Mouse (Mus musculus) limb, embryonic 14.5 days (tissue): ENCODE measurements around the gene Vtcn1. TPM values are rescaled to one million over a fixed set of nuclear protein-coding genes. Genes with fewer than 3 reads are reported as not detected.

ENCODE experiments used
- ATAC-seq: fragments of 200-750 bp; cut with Nextera tagmentation; 2 replicates; pipeline ENCODE4 v1.8.0; 2017; ENCODE audit warnings: low read depth, moderate number of reproducible peaks, moderate TSS enrichment; ENCODE audit not compliant: low FRiP score
- DNase-seq: peaks from one replicate; pipeline ENCODE4 v3.0.0-alpha.2; 2015; ENCODE audit warnings: low spot score
- H3K27ac ChIP-seq: fragments of 300-500 bp; sonication (generic); replicated peaks from 2 replicates; pipeline ENCODE4 v1.5.1; 2014; ENCODE audit warnings: low read depth, mild to moderate bottlenecking, low read length, moderate library complexity, mixed read lengths
- H3K27me3 ChIP-seq: fragments of 300-500 bp; sonication (generic); 2 replicates; pipeline ENCODE4 v1.6.1; 2014; ENCODE audit warnings: low read length, mixed read lengths; ENCODE audit not compliant: control insufficient read depth, insufficient read depth
- H3K36me3 ChIP-seq: fragments of 300-500 bp; sonication (generic); 2 replicates; pipeline ENCODE4 v1.6.1; 2014; ENCODE audit warnings: mild to moderate bottlenecking, low read length, moderate library complexity, mixed read lengths; ENCODE audit not compliant: control insufficient read depth, insufficient read depth
- H3K4me1 ChIP-seq: fragments of 300-500 bp; sonication (generic); 2 replicates; pipeline ENCODE4 v1.6.1; 2014; ENCODE audit warnings: antibody characterized with exemption, low read length, mixed read lengths; ENCODE audit not compliant: control insufficient read depth, insufficient read depth
- H3K4me2 ChIP-seq: fragments of 300-500 bp; sonication (generic); replicated peaks from 2 replicates; pipeline ENCODE4 v1.6.1; 2014; ENCODE audit warnings: low read depth, mild to moderate bottlenecking, low read length, moderate library complexity; ENCODE audit not compliant: severe bottlenecking
- H3K4me3 ChIP-seq: fragments of 300-500 bp; sonication (generic); replicated peaks from 2 replicates; pipeline ENCODE4 v1.5.1; 2014; ENCODE audit warnings: low read length
- H3K9ac ChIP-seq: fragments of 300-500 bp; sonication (generic); 2 replicates; pipeline ENCODE4 v1.6.1; 2014; ENCODE audit warnings: mild to moderate bottlenecking, low read depth, low read length, moderate library complexity; ENCODE audit not compliant: severe bottlenecking
- H3K9me3 ChIP-seq: fragments of 300-500 bp; sonication (generic); 2 replicates; pipeline ENCODE4 v1.6.1; 2016; ENCODE audit warnings: low read length; ENCODE audit not compliant: control insufficient read depth
- POLR2A ChIP-seq: fragments of 200-500 bp; IDR thresholded peaks from 2 replicates; pipeline ENCODE4 v1.8.0; 2012; ENCODE audit warnings: inconsistent platforms, mild to moderate bottlenecking, moderate library complexity, borderline replicate concordance; ENCODE audit not compliant: insufficient read depth, insufficient read length; ENCODE audit errors: extremely low read depth
- WGBS: fragments of 180-500 bp; shearing (Covaris S2); extraction: QIAGEN DNeasy Blood & Tissue Kit; methylation state at CpG from one replicate; pipeline ENCODE4 v1.1.7; 2014; 5-methylcytosine and 5-hydroxymethylcytosine counted together
- polyA plus RNA-seq, 2 experiments: library from polyadenylated mRNA; depleted of rRNA in 1 of 2; stranded (reverse) in 1 of 2; unstranded in 1 of 2; fragments of >200 nt; fragmentation: Nextera tagmentation in 1 of 2; extraction: Ambion mirVana in 1 of 2; gene quantifications; 2 replicates each; pipeline versions ENCODE4 v1.2.1 to v1.2.3; 2012 to 2014

The Vtcn1 gene
- polyA plus RNA-seq, 2 experiments = 0.34 to 0.47 TPM

DNA sequence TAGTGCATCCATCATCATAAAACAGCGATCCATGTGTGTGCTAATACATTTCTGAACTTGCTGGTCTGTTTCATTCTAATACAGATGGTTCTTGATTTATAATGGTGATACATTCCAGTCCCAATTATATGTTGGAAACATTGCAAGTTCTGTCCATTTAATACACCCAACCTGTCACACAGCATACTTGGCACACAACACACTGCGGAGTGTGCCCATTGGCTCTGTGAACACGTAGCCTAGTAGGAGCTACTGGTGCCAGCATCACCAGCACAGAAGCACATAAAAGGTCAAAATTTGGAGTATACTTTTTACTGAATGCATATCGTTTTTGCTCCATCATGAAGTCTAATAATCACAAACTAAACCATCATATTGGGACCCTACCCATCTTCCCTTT is 51.8 kb downstream of the Vtcn1 start:
- 77% methylated on average over 4 of the region's 4 CpGs for WGBS
- no peak for TF ChIP-seq POLR2A
- ATAC-seq = no peak

DNA sequence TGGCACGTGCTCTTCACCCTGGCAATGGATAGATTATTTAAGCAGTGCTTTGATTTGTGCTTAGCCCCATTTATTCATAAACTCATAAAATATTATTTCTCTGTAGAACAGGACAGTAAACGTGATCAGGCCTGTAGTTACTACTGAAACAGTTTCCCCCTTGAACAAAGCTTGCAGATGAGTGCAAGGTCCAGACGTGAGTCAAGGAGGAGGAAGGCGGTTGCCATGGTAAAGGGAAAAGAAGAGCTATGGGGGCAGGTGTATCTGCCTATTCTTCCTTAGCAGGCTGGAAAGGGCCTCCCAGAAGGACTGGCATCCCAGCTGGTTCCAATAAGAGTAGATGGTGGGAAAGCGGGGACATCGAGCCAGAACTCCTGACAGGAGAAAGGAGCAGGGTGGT is 56.1 kb downstream of the Vtcn1 start:
- no peak for ATAC-seq
- no peak for TF ChIP-seq POLR2A

More for the DNA sequence above, 51.8 kb downstream of the Vtcn1 start:
- H3K27me3 ChIP-seq = no peaks in the 10 kb centered on the region
- no peak overlapping the region for H3K27ac ChIP-seq
- no peaks in the 10 kb centered on the region for H3K9me3 ChIP-seq
- no peaks in the 10 kb centered on the region for H3K36me3 ChIP-seq
- no peak for DNase-seq
- H3K4me1 ChIP-seq = no peaks in the 10 kb centered on the region
- no peak overlapping the region for H3K4me2 ChIP-seq
- H3K9ac ChIP-seq = no peak overlapping the region
- H3K4me3 ChIP-seq = no peak overlapping the region

DNA sequence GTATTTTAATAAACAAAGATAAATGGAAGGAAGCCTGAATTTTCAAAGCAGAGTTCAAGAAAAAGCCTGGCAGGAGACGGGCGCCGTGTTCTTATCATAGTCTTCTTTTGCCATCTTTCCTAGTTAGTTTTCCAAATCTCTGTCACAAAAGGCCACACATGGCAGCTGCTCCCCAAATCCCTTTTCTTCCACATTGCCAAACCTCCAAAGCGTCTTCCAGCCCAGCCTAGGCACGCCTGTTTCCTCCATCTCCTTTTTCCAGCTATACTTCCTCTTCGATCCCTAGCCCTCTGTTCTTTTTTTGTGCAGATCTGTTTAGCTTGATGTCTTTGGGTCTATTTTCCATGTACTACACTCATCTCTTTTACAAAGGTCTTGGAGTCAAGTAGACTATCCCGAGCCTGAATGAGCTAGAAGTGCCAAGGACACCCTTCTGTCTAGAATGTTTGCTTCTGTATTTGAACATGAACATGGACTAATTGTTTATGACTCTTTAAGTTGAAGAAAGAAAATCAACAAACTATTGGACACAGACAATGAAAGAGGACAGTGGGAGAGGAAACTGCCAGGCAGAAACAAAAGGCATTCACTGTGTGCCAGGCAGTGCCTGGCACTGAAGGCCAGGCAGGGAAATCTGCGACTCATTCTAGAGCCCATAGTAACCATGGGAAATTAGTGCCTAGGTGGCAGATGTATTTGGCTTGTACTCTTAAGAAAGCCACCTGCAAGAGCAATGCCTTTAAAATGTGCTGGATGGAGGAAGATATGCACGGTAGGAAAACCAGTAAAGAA is 56.8 kb downstream of the Vtcn1 start:
- H3K9me3 ChIP-seq = no peaks in the 10 kb centered on the region
- ATAC-seq = no peak
- H3K27ac ChIP-seq = no peak overlapping the region
- no peaks in the 10 kb centered on the region for H3K4me1 ChIP-seq
- H3K9ac ChIP-seq = no peak overlapping the region
- H3K4me3 ChIP-seq = no peak overlapping the region
- no peak for TF ChIP-seq POLR2A
- H3K4me2 ChIP-seq = no peak overlapping the region
- no peaks in the 10 kb centered on the region for H3K36me3 ChIP-seq
- H3K27me3 ChIP-seq = no peaks in the 10 kb centered on the region
- no peak for DNase-seq
- 91% methylated on average over 9 of the region's 9 CpGs for WGBS

More for the DNA sequence above, 56.1 kb downstream of the Vtcn1 start:
- 50% methylated on average over 6 of the region's 6 CpGs for WGBS
- Histone ChIP-seq H3K27me3 (no peaks in the 10 kb centered on the region), H3K4me3 (no peak overlapping the region), H3K9me3 (no peaks in the 10 kb centered on the region), H3K36me3 (no peaks in the 10 kb centered on the region), H3K4me2 (no peak overlapping the region), H3K9ac (no peak overlapping the region), H3K4me1 (no peaks in the 10 kb centered on the region), H3K27ac (no peak overlapping the region)
- DNase-seq = no peak

DNA sequence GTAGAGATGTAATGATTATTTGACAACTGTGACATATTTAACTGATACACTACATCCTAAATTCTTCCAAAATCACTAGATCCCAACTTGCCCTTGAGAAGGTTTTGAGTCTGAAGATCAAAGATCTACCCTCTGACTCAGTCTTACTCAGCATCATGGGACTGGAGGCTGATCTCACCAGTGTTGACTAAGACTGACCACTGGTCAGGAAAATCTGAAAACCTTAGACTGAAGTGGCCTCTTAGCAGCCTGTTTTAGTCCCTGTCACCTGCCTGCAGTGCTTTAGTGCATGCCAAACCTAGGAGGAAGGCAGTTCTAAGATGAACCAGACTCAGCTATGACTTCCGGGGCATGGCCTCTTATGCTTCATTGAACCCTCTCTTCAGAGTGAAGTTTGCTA is 64.0 kb downstream of the Vtcn1 start:
- H3K27ac ChIP-seq = no peak overlapping the region
- no peaks in the 10 kb centered on the region for H3K9me3 ChIP-seq
- DNase-seq = no peak
- H3K4me1 ChIP-seq = no peaks in the 10 kb centered on the region
- no peaks in the 10 kb centered on the region for H3K27me3 ChIP-seq
- no peak for TF ChIP-seq POLR2A
- WGBS = 95% methylated on average over 1 of the region's 1 CpGs
- H3K9ac ChIP-seq = no peak overlapping the region
- H3K4me3 ChIP-seq = no peak overlapping the region
- no peak for ATAC-seq
- H3K4me2 ChIP-seq = no peak overlapping the region
- no peaks in the 10 kb centered on the region for H3K36me3 ChIP-seq

DNA sequence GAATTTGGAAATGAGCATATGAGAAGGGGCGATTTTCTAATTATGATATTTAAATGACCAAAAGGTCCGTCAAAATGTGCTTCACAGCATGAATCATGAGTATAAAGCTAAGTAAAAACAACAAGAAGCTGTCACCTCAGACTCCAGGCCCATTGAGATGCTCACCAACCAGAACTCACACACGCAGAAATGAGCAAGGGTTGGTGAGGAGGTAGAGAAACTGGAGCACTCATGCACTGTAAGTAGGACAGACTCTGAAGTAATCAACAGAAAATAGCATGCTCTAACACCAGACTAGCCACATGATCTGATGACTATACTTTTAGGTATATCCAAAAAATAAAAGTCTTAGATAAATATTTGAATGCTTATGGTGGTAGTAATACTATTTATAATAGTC is 65.1 kb downstream of the Vtcn1 start:
- 85% methylated on average over 3 of the region's 3 CpGs for WGBS
- H3K36me3 ChIP-seq = no peaks in the 10 kb centered on the region
- no peak overlapping the region for H3K4me2 ChIP-seq
- no peak overlapping the region for H3K27ac ChIP-seq
- no peaks in the 10 kb centered on the region for H3K4me1 ChIP-seq
- DNase-seq (no peak), ATAC-seq (no peak)
- no peak overlapping the region for H3K4me3 ChIP-seq
- no peaks in the 10 kb centered on the region for H3K27me3 ChIP-seq
- H3K9ac ChIP-seq = no peak overlapping the region
- TF ChIP-seq POLR2A = no peak
- H3K9me3 ChIP-seq = no peaks in the 10 kb centered on the region
